Mouse (Mus musculus) layer of hippocampus, adult 2 months (tissue): Measurements from ENCODE around the gene Col13a1. TPM values are rescaled to one million over a fixed set of nuclear protein-coding genes. Genes with fewer than 3 reads are reported as not detected.

Experiments used
- DNase-seq, 2 experiments: peaks; one replicate each; pipeline ENCODE4 v3.0.0; 2022; ENCODE audit warnings: low spot score in 2 of 2
- H3K27ac ChIP-seq: fragments of 200-600 bp; 2 replicates; pipeline ENCODE4 v1.8.1; 2022
- H3K4me3 ChIP-seq: fragments of 200-600 bp; 2 replicates; pipeline ENCODE4 v1.8.1; 2022; ENCODE audit warnings: mild to moderate bottlenecking
- CTCF ChIP-seq: fragments of 200-600 bp; conservative IDR thresholded peaks from 2 replicates; pipeline ENCODE4 v1.8.1; 2022; ENCODE audit warnings: antibody characterized with exemption, mild to moderate bottlenecking, moderate library complexity
- total RNA-seq, 2 experiments: library from RNA; stranded (reverse); gene quantifications; 2 replicates each; pipeline ENCODE4 v1.2.3; 2021

Gene Col13a1
- total RNA-seq, 2 experiments from 2014 or later = 1.1 to 1.5 TPM

- TF ChIP-seq CTCF = peak; percentile 73
- no peak for DNase-seq
- Histone ChIP-seq H3K4me3 (no peak overlapping the region), H3K27ac (no peak overlapping the region)
Measured at GRCm38 (mm10) chr10:61991481-61992424, 12.8 kb upstream of the Col13a1 start.

GRCm38 (mm10) chr10:61980424-61980823 is 1.5 kb upstream of the Col13a1 start:
- TF ChIP-seq CTCF = peak; percentile 99
- H3K4me3 ChIP-seq = no peak overlapping the region
- peak; percentile 80 to 96 for DNase-seq
- no peak overlapping the region for H3K27ac ChIP-seq

- no peak for DNase-seq
- no peak for TF ChIP-seq CTCF
- Histone ChIP-seq H3K4me3 (peak overlapping the region; percentile 50), H3K27ac (no peak overlapping the region)
Measured at GRCm38 (mm10) chr10:61978112-61978865, 619 bp downstream of the Col13a1 start.

- no peak for DNase-seq
Measured at GRCm38 (mm10) chr10:61977392-61978096, 1.4 kb downstream of the Col13a1 start.

GRCm38 (mm10) chr10:61976987-61977386 is 1.9 kb downstream of the Col13a1 start:
- H3K27ac ChIP-seq = no peak overlapping the region
- no peak overlapping the region for H3K4me3 ChIP-seq
- peak in 1 of 2 experiments; percentile 20 for DNase-seq
- TF ChIP-seq CTCF = peak; percentile 71

More at GRCm38 (mm10) chr10:61977392-61978096, 1.4 kb downstream of the Col13a1 start:
- no peak overlapping the region for H3K27ac ChIP-seq
- H3K4me3 ChIP-seq = peak overlapping the region; percentile 50; the same call in 1 of the 2 replicates
- TF ChIP-seq CTCF = no peak

GRCm38 (mm10) chr10:61974581-61974980 is 4.3 kb downstream of the Col13a1 start:
- Histone ChIP-seq H3K27ac (no peak overlapping the region), H3K4me3 (no peak overlapping the region)
- no peak for DNase-seq
- TF ChIP-seq CTCF = no peak

- TF ChIP-seq CTCF = no peak
Measured at GRCm38 (mm10) chr10:61972041-61972440, 6.9 kb downstream of the Col13a1 start.

GRCm38 (mm10) chr10:61968003-61968553 is 10.8 kb downstream of the Col13a1 start:
- DNase-seq = no peak
- Histone ChIP-seq H3K4me3 (no peak overlapping the region), H3K27ac (no peak overlapping the region)
- no peak for TF ChIP-seq CTCF

More at GRCm38 (mm10) chr10:61972041-61972440, 6.9 kb downstream of the Col13a1 start:
- Histone ChIP-seq H3K27ac (no peak overlapping the region), H3K4me3 (no peak overlapping the region)
- DNase-seq = no peak

GRCm38 (mm10) chr10:61967207-61967606 is 11.7 kb downstream of the Col13a1 start:
- no peak overlapping the region for H3K27ac ChIP-seq
- H3K4me3 ChIP-seq = no peak overlapping the region
- TF ChIP-seq CTCF = no peak
- no peak for DNase-seq

GRCm38 (mm10) chr10:61965386-61965841 is 13.5 kb downstream of the Col13a1 start:
- no peak overlapping the region for H3K4me3 ChIP-seq
- no peak overlapping the region for H3K27ac ChIP-seq
- no peak for TF ChIP-seq CTCF
- DNase-seq = no peak

- no peak overlapping the region for H3K27ac ChIP-seq
- no peak for DNase-seq
- H3K4me3 ChIP-seq = no peak overlapping the region
- TF ChIP-seq CTCF = no peak
Measured at GRCm38 (mm10) chr10:61956718-61957117, 22.2 kb downstream of the Col13a1 start.

GRCm38 (mm10) chr10:61953916-61954315 is 25.0 kb downstream of the Col13a1 start:
- no peak for DNase-seq
- no peak for TF ChIP-seq CTCF
- no peak overlapping the region for H3K27ac ChIP-seq
- H3K4me3 ChIP-seq = no peak overlapping the region

- TF ChIP-seq CTCF = no peak
- Histone ChIP-seq H3K4me3 (no peak overlapping the region), H3K27ac (peak overlapping the region; percentile 48)
- peak; percentile 29 to 62 for DNase-seq
Measured at GRCm38 (mm10) chr10:61949542-61949941, 29.4 kb downstream of the Col13a1 start.
